Mouse (Mus musculus) heart, postnatal 4 days (tissue): ENCODE data around the gene Ak9. TPM values are rescaled to one million over a fixed set of nuclear protein-coding genes. Genes with fewer than 3 reads are reported as not detected.

Source experiments
- total RNA-seq, 2 experiments: library from RNA; stranded (reverse); gene quantifications; 2 replicates each; pipeline ENCODE4 v1.2.3; 2021

The Ak9 gene
- total RNA-seq, 2 experiments from 2014 or later, result 0.07 TPM; not detected in 1

Other genes starting within 250 kb of the Ak9 start
- gene Gpr6, start 231.7 kb upstream of the Ak9 start, total RNA-seq, result not detected
- gene Fig4, start 720 bp upstream of the Ak9 start, total RNA-seq, result 10 to 100 TPM; 43.6 to 45.9 TPM
- 10 to 100 TPM; 10.5 to 12.9 TPM for gene Zbtb24, start 146.4 kb downstream of the Ak9 start, total RNA-seq
- 10 to 100 TPM; 52.4 to 59.4 TPM for gene Mical1, start 172.3 kb downstream of the Ak9 start, total RNA-seq
- 10 to 100 TPM; 45.4 to 48.7 TPM for gene Smpd2, start 186.4 kb downstream of the Ak9 start, total RNA-seq
- gene Ppil6, start 186.5 kb downstream of the Ak9 start, total RNA-seq, result 1 to 10 TPM; 3.8 to 3.9 TPM
- 100 to 1,000 TPM; 216 to 218 TPM for gene Cd164, start 215.4 kb downstream of the Ak9 start, total RNA-seq